Mouse (Mus musculus): ENCODE results near the gene Cers1.

Cers1 gene

DNA sequence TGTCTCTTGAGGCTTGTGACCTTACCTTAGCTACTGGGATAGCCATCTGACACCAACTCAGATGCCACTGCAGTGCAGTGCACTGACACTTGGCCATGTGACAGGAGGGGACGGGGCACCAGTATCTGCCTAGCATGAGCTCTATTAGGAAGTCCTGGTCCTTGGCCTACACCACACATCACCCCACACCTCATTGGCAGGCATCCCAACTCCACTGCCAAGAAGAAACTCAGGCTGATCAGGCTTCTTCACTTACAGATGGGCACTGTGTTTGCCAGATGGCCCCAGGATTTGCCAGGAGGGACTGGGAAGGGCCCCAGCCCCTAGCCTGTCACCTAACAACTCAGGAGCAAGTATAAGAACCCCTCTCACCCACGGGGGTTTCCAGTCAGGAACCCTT lies 2.2 kb upstream of the Cers1 start:
- no peak for DNase-seq (ENCODE audit: extremely low spot score, low spot score)

GRCm38 (mm10) chr8:70316511-70317504 lies 1.2 kb downstream of the Cers1 start:
- DNase-seq (ENCODE audit: extremely low spot score, low spot score): peak; percentile 63

- no peak for DNase-seq (ENCODE audit: extremely low spot score, low spot score)
These were observed 2.3 kb downstream of the Cers1 start for GRCm38 (mm10) chr8:70317872-70318271.

GRCm38 (mm10) chr8:70323716-70324115 lies 8.1 kb downstream of the Cers1 start:
- DNase-seq (ENCODE audit: extremely low spot score, low spot score): no peak

- no peak for DNase-seq (ENCODE audit: extremely low spot score, low spot score)
These were observed 11.9 kb downstream of the Cers1 start for GRCm38 (mm10) chr8:70327512-70327911.

DNA sequence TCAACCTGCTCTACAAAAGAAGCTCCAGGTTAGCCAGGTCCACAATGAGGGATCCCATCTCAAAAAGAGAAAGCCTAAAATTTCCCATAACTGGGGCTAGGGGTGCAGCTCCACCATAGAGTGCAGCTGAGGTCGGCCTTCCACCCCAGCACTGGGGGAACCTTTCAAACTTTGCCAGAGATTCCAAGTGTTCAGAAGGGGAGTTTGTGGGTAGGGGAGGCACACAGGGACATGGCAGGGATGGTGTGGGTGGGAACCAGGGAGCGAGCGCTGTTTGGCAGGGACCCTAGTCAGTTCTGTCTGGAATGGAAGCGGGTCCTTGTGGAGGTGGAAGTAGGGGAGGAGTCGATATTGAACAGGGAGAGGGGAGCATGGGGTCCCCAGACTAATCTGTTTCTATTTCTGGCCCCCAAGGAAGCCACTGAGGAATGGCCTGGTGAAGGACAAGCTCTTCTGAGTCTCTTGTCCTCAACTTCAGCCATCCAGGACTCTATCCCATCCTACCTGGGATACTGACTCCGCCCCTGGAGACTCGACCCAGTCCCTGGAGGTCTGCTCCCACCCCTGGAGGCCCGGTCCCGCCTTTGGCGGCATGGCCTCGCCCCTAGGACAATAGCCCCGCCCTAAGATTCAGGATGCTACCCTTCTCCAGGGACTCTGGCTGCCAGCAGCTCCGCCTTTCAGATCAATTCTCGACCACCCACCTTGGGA lies 13.7 kb downstream of the Cers1 start, which contains the start of gene Gdf1:
Gene Gdf1, plus strand, starts transcription at position 694 of the 711 bp plus-strand sequence.
- DNase-seq (ENCODE audit: extremely low spot score, low spot score): no peak

DNA sequence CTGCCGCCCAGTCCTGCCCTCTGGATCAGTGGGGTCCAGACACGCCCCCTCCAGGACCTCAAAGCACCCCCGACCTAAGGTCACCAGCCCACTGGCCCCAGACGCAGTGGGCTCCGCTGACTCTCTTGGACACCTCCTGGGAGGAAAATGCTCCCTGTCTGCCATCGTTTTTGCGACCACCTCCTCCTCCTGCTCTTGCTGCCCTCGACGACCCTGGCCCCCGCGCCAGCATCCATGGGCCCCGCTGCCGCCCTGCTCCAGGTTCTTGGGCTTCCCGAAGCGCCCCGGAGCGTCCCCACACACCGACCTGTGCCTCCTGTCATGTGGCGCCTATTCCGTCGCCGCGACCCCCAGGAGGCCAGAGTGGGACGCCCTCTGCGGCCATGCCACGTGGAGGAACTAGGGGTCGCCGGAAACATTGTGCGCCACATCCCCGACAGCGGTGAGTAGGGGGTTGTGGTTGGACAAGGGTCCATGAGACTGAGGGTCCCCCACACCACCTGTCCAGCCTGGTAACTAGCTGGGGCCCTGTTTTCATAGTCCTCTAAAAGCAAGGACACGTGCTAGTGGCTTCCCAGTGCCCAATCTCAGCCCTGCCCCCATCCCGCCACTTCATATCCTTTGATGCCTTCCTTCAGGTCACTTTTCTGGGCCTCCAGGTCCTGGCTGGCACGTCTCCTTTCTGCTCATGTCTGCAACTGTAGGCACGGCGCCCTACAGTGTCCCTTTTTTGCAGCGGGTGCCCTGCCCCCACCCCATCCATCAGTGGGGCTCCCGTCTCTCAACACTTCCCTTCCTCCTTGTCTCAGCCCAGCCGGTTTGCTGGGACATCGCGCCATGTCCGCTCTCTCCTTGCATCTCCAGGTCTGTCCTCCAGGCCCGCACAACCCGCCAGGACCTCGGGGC lies 14.5 kb downstream of the Cers1 start:
- DNase-seq (ENCODE audit: extremely low spot score, low spot score): peak; percentile 78

GRCm38 (mm10) chr8:70330741-70331364 lies 15.3 kb downstream of the Cers1 start:
- DNase-seq (ENCODE audit: extremely low spot score, low spot score): no peak

- DNase-seq (ENCODE audit: extremely low spot score, low spot score): peak; percentile 41
These were observed 16.0 kb downstream of the Cers1 start for GRCm38 (mm10) chr8:70331526-70331925.

GRCm38 (mm10) chr8:70332070-70332877 lies 16.7 kb downstream of the Cers1 start:
- peak; percentile 79 for DNase-seq (ENCODE audit: extremely low spot score, low spot score)

DNA sequence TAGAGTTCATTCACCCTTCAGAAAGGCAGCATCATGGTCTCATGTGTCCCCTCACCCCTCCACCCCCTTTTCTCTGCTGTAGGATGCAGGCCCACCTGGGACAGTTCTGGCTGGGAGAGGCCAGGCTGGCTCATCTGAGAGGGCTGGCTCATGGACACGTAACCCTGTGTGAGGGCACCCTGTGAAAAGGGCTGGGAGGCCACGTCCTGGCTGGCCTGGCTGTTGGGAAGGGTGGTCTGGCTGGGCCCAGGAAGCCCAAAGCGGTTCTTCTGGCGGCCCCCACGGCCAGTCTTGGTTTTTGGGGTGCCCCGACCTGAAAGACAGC lies 17.3 kb downstream of the Cers1 start:
- DNase-seq (ENCODE audit: extremely low spot score, low spot score): no peak

DNA sequence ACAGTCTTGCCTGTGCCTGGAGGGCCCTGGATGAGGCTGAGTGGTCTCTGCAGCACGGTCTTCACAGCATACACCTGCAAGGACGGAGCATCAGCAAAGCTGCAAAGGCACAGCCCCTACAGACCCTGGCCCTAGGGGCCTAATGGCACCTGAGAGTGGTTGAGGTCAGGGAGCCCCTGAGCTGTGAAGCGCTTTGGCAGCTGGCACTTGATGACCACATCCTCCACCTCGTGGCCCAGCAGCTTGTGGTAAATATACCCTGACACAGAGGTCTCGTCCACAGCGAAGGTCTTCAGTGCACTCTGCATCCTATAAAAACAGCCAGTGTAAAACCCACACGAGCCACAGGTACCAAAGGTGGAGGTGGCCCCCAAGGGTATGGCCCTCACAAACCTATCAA lies 23.4 kb downstream of the Cers1 start:
- DNase-seq (ENCODE audit: extremely low spot score, low spot score): no peak

GRCm38 (mm10) chr8:70340659-70341058 lies 25.1 kb downstream of the Cers1 start:
- no peak for DNase-seq (ENCODE audit: extremely low spot score, low spot score)

DNA sequence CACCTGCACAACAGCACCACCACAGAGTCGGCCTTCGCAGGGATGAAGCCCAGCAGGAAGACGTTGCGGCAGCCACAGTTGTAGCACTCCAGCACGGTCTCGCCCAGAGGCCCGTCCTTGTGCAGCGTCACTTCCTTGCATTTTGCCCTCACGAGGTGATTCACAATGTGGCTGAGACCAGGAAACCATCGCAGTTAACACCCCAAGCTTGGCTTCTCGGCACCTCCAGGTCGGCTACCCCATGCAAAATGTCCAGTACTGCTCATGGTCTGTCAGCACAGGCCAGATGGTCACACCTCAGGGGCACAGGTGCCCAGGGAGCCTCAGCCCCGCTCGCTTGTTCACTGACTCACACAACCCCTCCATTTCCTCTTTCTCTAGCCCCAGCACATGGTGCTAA lies 26.4 kb downstream of the Cers1 start:
- no peak for DNase-seq (ENCODE audit: extremely low spot score, low spot score)

GRCm38 (mm10) chr8:70343076-70343475 lies 27.5 kb downstream of the Cers1 start:
- DNase-seq (ENCODE audit: extremely low spot score, low spot score): no peak

DNA sequence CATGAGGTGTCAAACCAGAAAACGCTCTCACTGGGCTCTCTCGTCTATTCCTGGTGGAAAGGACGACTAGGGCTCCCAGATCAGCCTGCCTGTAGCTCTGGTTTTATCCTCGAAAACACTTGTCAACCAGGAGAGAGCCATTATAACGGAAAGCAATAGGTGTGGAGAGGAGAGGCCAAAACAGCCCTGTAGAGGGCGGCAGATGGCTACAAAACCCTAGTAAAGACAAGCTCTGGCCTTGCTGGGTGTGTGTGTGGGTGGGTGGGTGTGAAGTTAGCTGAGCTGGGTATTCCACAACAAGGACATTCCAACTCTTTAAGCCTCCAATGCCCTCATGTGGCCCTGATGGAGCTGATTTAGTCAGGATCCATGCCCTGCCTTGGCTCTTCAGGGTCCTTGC lies 28.1 kb downstream of the Cers1 start:
- no peak for DNase-seq (ENCODE audit: extremely low spot score, low spot score)

DNA sequence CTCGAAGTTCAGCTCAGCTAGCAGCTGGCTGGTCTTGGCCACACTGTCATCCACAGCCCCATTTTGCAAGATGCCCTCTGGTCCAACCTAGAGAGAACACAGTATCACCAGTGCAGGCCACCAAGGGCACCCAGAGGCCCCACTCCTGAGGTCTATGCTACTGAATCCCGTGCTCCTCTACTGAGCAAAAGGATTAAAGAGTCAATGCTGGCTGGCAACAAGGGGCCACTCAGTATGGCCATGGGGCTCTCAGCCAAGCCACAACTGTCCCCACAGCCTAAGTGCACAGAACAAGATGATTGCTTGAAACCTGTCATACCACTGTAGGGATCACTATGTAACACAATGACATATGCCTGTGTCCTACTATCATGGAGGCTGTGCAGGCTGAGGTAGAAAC lies 28.7 kb downstream of the Cers1 start:
- no peak for DNase-seq (ENCODE audit: extremely low spot score, low spot score)

GRCm38 (mm10) chr8:70347443-70347842 lies 31.9 kb downstream of the Cers1 start:
- DNase-seq (ENCODE audit: extremely low spot score, low spot score): no peak

DNA sequence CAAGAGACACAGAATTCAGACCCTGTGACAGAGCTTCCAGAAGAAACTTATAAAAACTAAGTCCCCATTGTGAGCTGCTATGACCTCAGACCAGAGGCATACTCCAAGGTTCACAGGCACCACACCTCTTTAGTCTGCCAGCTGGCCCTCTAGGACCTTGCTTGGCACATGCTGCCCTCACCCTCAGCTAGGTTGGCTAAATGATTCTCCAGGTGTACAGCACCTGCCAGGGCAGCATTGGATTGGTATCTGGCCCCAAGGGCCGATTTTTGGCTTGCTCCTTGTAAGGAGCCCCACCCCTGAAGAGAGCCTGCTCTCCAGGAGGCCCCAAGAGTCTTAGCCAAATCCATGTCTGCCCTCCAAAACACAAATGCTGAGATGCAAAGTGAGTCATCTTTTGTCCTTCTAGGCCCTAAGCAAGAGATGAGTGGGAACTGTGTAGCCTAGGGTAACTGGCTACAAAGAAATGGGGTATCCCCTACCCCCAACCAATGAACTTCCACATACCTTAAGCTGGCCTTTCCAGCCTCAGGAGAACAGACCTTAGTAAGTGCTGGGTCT lies 32.4 kb downstream of the Cers1 start:
- no peak for DNase-seq (ENCODE audit: extremely low spot score, low spot score)
